Mouse (Mus musculus) layer of hippocampus, adult 11-12 months (tissue): ENCODE measurements around the gene Cdk2ap2.
"Not testable (repeated sequence)": the region's sequence is repeated elsewhere in the genome, so short reads cannot be mapped to it uniquely, and the experiment has no call there.

Experiments used
- DNase-seq: peaks from one replicate; pipeline ENCODE4 v3.0.0; 2022; ENCODE audit warnings: low spot score

The Cdk2ap2 gene

DNA sequence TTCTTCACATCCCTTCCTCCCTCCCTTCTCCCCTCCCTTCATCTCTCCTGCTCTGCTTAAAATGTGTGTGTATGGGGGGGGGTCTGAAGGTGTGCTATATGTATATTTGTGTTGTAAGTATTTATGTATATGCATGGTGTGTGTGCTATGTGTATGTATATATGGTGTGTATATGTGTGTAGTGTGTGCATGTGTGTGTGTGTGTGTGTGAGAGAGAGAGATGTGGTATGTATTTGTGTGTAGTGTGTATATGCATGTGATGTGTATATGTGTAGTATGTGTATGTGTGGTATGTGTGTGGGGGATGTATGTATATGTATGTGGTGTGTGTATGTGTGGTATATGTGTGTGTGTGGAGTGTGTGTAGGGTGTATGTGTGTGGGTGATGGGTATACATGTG, 30.1 kb upstream of the Cdk2ap2 start:
- no peak for DNase-seq

DNA sequence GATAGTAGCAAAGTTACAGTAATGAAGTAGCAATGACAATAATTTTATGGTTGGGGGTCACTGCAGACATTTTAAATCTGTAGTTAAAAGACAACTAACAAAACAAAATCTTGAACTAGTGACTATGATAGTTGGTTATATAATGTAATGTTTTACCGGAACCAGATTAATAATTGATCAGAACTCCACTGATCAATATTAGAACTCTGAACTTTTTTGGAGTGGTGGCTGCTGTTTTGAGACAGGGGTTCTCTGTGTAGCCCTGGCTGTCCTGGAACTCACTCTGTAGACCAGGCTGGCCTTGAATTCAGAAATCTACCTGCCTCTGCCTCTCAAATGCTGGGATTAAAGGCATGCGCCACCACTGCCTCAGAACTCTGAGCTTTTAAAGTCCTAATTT, 28.7 kb upstream of the Cdk2ap2 start:
- not testable (repeated sequence) for DNase-seq

DNA sequence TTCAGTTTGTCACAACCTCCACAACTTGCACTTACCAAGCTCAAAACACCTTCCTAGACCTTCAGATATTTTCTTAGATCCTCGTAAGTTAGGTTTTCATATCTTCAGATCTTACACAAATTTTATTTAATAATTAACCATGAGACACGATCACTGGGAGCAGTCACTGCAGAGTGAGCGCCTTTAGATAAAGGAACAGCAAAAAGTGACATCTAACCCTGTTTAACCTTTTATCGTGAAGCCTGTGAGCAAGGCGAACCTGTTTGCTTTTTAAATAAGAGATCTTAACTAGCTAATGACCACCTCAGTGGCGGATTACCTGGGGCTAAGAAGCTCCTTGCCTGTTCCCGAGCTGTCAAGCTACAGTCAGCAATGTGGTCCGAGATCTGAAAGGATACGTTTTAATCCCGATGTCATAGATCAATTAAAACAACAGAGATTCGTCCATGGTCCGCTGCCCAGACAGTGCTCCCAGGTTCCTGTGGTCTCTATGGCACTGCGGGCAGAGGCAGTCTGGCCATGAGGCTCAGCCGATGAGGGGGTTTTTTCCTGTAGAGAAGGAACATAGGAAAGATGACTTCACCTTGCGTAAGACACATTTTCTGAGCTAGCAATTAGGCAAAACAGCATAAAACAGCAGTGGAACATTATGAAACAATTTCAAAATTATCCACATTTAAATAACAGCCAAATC, 28.1 kb upstream of the Cdk2ap2 start:
- no peak for DNase-seq

GRCm38 (mm10) chr19:4070311-4070710, 26.7 kb upstream of the Cdk2ap2 start:
- DNase-seq, result no peak

GRCm38 (mm10) chr19:4070756-4071155, 26.2 kb upstream of the Cdk2ap2 start:
- DNase-seq, result no peak

DNA sequence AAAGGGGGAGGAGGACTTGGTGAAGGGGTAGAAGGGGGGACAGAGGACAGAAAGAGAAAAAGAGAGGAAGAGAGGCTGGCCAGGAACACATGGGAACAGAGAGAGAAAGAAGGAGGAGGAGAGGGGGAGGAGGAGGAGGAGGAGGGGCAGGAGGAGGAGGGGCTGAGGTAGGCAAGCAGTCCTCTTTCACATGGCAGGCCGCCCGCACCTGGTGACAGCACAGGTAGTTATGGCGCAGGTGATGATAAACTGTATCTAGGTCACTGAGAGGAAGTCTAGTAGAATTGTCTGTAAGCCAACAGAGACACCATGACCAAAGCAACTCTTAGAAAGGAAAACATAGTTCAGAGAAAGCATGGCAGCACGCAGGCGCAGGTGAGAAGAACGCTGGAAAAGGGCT, 25.6 kb upstream of the Cdk2ap2 start:
- no peak for DNase-seq

DNA sequence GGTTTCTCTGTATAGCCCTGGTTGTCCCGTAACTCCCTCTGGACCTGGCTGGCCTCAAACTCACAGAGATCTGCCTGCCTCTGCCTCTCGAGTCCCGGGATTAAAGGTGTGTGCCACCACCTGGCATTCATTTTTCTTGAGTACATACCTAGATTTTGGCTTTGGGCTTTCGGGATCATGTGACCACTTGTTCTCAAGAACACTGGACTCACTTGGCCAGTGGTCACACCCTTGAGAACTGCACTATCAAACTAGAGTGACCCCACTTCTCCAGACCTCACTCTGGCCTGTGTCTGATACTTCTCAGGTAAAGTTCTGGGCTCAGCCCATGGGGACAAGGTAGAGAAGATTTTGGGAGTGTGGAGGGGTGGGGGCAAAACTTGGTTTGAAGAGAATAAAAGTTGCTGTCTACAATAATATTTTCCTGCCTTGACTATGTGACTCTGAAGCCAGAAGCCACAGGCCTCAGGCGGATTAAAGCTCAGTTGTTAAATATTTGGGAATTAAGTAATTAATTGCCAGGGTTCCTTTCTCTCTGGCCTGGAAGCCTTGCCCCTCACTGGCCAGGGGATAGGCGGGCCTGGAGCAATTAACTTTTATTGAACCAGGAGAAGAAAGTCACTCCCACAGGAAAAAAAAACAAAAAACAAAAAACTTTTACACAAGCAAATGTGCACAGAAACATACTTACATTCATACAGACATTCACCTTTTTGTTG, 24.1 kb upstream of the Cdk2ap2 start:
- DNase-seq, result no peak

DNA sequence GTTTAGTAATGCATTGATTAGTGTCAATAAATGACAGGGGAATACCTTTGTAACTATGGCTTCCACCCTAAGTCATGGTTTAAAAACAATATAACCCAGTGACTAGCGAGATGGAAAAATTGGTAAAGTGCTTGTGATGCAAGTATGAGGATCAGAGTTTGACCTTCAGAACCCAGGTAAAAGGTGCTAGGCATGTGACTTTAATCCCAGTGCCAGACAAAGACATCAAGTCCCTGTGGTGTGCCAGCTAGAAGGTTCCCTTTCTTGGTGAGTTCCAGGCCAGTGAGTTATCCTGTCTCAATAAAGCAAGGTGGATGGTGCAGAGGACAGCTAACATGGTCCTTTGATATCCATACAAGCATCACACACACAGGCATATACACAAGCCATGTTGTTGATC, 21.5 kb upstream of the Cdk2ap2 start:
- DNase-seq, result no peak

- no peak for DNase-seq
Observed at GRCm38 (mm10) chr19:4079594-4079993, 17.4 kb upstream of the Cdk2ap2 start.

- no peak for DNase-seq
Observed at GRCm38 (mm10) chr19:4080511-4081009, 16.4 kb upstream of the Cdk2ap2 start.

- DNase-seq, result no peak
Observed at GRCm38 (mm10) chr19:4081394-4081793, 15.6 kb upstream of the Cdk2ap2 start, which contains the start of gene Cabp2. Gene Cabp2 (plus strand): TSS chr19:4081578.

- no peak for DNase-seq
Observed at GRCm38 (mm10) chr19:4082219-4082965, 14.6 kb upstream of the Cdk2ap2 start.

- DNase-seq, result no peak
Observed at GRCm38 (mm10) chr19:4083316-4083715, 13.7 kb upstream of the Cdk2ap2 start.

- no peak for DNase-seq
Observed at GRCm38 (mm10) chr19:4083826-4084225, 13.2 kb upstream of the Cdk2ap2 start.

DNA sequence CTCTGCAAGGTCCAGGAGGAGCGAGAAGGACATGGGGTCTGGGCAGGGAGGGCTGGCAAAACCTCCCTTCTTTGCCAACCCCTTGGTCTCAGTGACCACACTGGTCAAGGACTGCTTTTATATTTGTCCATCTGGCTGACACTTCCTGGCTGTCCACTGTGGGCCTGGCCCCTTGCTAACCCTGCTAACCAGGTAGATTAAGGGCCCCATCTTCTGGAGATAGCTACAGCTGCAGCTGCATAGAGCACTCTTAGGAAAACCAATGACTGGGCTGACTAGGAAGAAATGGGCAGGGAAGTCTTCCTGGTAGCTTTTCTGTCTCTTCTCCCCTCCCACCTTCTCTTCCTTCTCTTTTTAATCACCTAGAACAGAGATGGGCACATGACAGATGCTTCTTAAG, 12.0 kb upstream of the Cdk2ap2 start:
- DNase-seq, result no peak

DNA sequence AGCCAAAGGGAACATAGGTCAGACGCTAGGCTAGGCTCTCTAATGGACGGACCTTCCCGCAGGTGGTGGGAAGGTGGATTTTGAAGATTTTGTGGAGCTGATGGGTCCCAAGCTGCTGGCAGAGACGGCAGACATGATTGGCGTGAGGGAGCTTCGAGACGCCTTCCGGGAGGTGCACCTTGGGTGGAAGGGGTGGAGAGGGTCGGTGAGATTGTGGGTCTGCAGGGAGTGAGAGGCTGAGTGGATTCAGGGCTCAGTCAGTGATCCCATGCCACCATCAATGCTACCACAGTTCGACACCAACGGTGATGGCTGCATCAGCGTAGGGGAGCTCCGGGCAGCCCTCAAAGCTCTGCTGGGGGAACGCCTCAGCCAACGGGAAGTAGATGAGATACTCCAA, 10.8 kb upstream of the Cdk2ap2 start:
- no peak for DNase-seq

GRCm38 (mm10) chr19:4087090-4087489, 9.9 kb upstream of the Cdk2ap2 start:
- DNase-seq, result no peak

- no peak for DNase-seq
Observed at GRCm38 (mm10) chr19:4088146-4088545, 8.8 kb upstream of the Cdk2ap2 start.

DNA sequence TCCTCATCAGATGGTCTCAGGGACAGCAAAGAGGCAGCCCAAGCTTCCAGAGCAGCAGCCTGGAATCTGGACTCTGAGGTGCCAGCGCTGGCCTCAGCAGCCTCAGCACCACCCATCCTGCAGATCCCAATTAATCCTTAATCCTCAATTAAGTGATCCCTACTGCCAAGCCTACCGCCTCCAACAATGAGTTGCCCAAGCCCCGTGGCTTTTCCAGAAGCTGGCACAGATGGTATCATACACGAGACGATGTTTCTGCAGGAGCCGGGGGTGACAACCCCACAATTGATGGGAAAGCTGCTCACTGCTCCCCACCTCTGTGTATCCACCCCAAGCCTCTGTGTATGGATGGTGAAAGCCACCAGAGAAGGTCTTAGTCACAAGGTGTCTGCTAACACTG, 7.9 kb upstream of the Cdk2ap2 start:
- DNase-seq, result peak; percentile 34

GRCm38 (mm10) chr19:4090446-4090845, 6.5 kb upstream of the Cdk2ap2 start:
- no peak for DNase-seq

DNA sequence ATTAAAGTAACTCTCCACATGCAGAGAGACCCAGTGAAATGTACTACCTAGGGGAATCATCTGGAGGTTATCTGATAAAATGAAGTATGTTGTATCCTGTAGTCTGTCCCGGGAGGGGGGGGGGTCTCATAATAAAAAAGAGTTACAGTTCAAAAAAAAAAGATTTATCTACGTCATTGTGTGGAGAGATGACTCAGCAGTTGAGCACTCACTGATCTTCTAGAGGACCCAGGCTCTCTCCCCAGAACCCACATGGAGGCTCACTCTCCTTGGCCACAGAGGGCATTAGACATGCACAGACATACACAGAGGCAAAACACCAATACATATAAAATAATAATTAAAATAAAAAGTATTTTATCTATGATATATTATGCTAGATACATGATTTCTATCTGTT, 5.6 kb upstream of the Cdk2ap2 start:
- no peak for DNase-seq

GRCm38 (mm10) chr19:4092750-4093149, 4.2 kb upstream of the Cdk2ap2 start:
- no peak for DNase-seq

- no peak for DNase-seq
Observed at GRCm38 (mm10) chr19:4093772-4094171, 3.2 kb upstream of the Cdk2ap2 start.
